In the genomic region with DNA sequence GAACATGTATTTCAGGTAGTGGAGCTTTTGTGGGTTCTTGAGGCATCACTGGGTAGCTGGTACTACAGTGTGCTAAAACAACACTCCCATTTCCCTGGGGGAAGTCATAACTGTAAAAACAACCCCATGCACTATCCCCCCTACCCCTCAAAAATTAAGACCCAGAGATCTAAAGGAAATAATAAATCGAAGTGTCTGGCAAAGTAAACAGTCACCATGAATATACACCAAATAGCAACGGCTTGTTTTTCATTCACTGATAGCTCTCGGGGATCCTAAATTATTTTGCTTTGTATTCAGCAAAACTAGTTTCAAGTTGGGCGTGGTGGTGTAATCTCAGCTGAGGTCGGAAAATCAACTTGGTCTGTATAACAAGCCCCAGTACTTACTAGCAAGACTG, we compare ENCODE assay signal across 8 mouse cellular contexts. TPM values are rescaled to one million over a fixed set of nuclear protein-coding genes. Genes with fewer than 3 reads are reported as not detected.
DNase-seq lines count a peak whose midpoint lies in the region; ATAC-seq lines count a peak whose summit lies in the region.

No protein-coding gene starts in this region.

- WGBS in heart, embryonic 11.5 days (ENCODE audit: insufficient replicate concordance): 11% methylated on average over 5 of the region's 5 CpGs
- 13% methylated on average over 5 of the region's 5 CpGs for WGBS in forebrain, embryonic 15.5 days
- 7% methylated on average over 5 of the region's 5 CpGs for WGBS in liver, embryonic 15.5 days (ENCODE audit: insufficient replicate concordance)

- peak overlapping the region; percentile 78 for H3K9ac ChIP-seq in heart, embryonic 11.5 days (ENCODE audit: low read depth, low read length)
- peak overlapping the region; percentile 79 for H3K9ac ChIP-seq in forebrain, embryonic 15.5 days (replicated peaks)
- peak overlapping the region; percentile 75 for H3K9ac ChIP-seq in liver, embryonic 15.5 days

- no peaks in the 10 kb centered on the region for H3K27me3 ChIP-seq in heart, embryonic 11.5 days (ENCODE audit: control insufficient read depth, insufficient read depth, low read length)
- H3K27me3 ChIP-seq in forebrain, embryonic 15.5 days: no peaks in the 10 kb centered on the region
- H3K27me3 ChIP-seq in liver, embryonic 15.5 days: no peaks in the 10 kb centered on the region

- no peak for DNase-seq in heart, postnatal 25 days (ENCODE audit: low spot score)
- no peak for DNase-seq in adrenal gland, postnatal 25 days

- intact Hi-C loops in heart, postnatal 25 days (cut with DNase I): loop anchor here (5.0 kb wide), 1 partner anchor 47 kb away; the partner anchor contains the start of gene Crk

- H3K36me3 ChIP-seq in heart, embryonic 11.5 days (ENCODE audit: control insufficient read depth, insufficient read depth, low read length): 0 out of 2 replicates have a peak, but pooled peaks cover 4% of the 10 kb centered on the region
- peaks cover 41% of the 10 kb centered on the region for H3K36me3 ChIP-seq in forebrain, embryonic 15.5 days
- H3K36me3 ChIP-seq in liver, embryonic 15.5 days (replicated peaks): peaks cover 36% of the 10 kb centered on the region

- peak overlapping the region; percentile 90 for H3K4me2 ChIP-seq in heart, embryonic 11.5 days
- H3K4me2 ChIP-seq in forebrain, embryonic 15.5 days (replicated peaks): peak overlapping the region; percentile 68
- H3K4me2 ChIP-seq in liver, embryonic 15.5 days: peak overlapping the region; percentile 89

- no peaks in the 10 kb centered on the region for H3K9me3 ChIP-seq in heart, embryonic 11.5 days (replicated peaks; ENCODE audit: control insufficient read depth, low read length)
- H3K9me3 ChIP-seq in forebrain, embryonic 15.5 days: no peaks in the 10 kb centered on the region
- no peaks in the 10 kb centered on the region for H3K9me3 ChIP-seq in liver, embryonic 15.5 days (replicated peaks)

- H3K27ac ChIP-seq in heart, embryonic 11.5 days (ENCODE audit: low read depth, low read length): peak overlapping the region; percentile 74; the same call in 1 of the 2 replicates
- H3K27ac ChIP-seq in forebrain, embryonic 15.5 days (replicated peaks): peak overlapping the region; percentile 77
- peak overlapping the region; percentile 82 for H3K27ac ChIP-seq in liver, embryonic 15.5 days (replicated peaks)

- peaks cover 18% of the 10 kb centered on the region for H3K4me1 ChIP-seq in heart, embryonic 11.5 days (ENCODE audit: control insufficient read depth, insufficient read depth, low read length)
- H3K4me1 ChIP-seq in forebrain, embryonic 15.5 days: peaks cover 25% of the 10 kb centered on the region
- peaks cover 34% of the 10 kb centered on the region for H3K4me1 ChIP-seq in liver, embryonic 15.5 days (replicated peaks)

- H3K4me3 ChIP-seq in heart, embryonic 11.5 days (ENCODE audit: low read depth, low read length): peak overlapping the region; percentile 80
- peak overlapping the region; percentile 74 for H3K4me3 ChIP-seq in forebrain, embryonic 15.5 days
- peak overlapping the region; percentile 81 for H3K4me3 ChIP-seq in liver, embryonic 15.5 days (replicated peaks)

- no peak for ATAC-seq in heart, embryonic 11.5 days (replicated peaks; ENCODE audit: insufficient number of reproducible peaks, low FRiP score, low TSS enrichment)
- ATAC-seq in CD4-positive, CD25-positive, alpha-beta regulatory T cell, adult 4 months: peak; percentile 1
- no peak for ATAC-seq in forebrain, embryonic 15.5 days (replicated peaks)
- ATAC-seq in liver, embryonic 15.5 days (ENCODE audit: insufficient read depth): no peak
- no peak for ATAC-seq in inflammation-experienced regulatory T-cells, adult 6 months
- no peak for ATAC-seq in granulocyte monocyte progenitor cell, adult 5-6 weeks (replicated peaks; ENCODE audit: poor library complexity, severe bottlenecking)

RNA-seq across cellular contexts. Expression of gene Inpp5k, which starts 0.7 kb away (rescaled TPM):
- polyA plus RNA-seq in heart, embryonic 11.5 days (2014; fragmentation: Nextera tagmentation; extraction: Ambion mirVana): 19.7 and 21.0 TPM in 2 replicates
- total RNA-seq in heart, postnatal 25 days (2021): 10 to 100 TPM; 27.8 to 29.8 TPM
- 100 to 1,000 TPM; 123 to 160 TPM for polyA plus RNA-seq in CD4-positive, CD25-positive, alpha-beta regulatory T cell, adult 4 months (2017; shearing (Covaris generic))
- polyA plus RNA-seq in forebrain, embryonic 15.5 days (2015; fragmentation: Nextera tagmentation; extraction: Ambion mirVana): 47.2 and 47.4 TPM in 2 replicates
- 16.0 and 18.3 TPM in 2 replicates for polyA plus RNA-seq in liver, embryonic 15.5 days (2015; fragmentation: Nextera tagmentation; extraction: Ambion mirVana)
- polyA plus RNA-seq in inflammation-experienced regulatory T-cells, adult 6 months (2017; shearing (Covaris generic)): 100 to 1,000 TPM; 110 to 156 (median 133) TPM
- total RNA-seq in adrenal gland, postnatal 25 days (2021): 40.6 and 61.6 TPM in 2 replicates
- total RNA-seq in granulocyte monocyte progenitor cell, adult 5-6 weeks (2014; fragmentation: Nextera tagmentation): 37.3 and 40.0 TPM in 2 replicates
- 26.0 and 35.6 TPM in 2 replicates for total RNA-seq in granulocyte monocyte progenitor cell, adult 5-6 weeks (2017)

RNA-seq across cellular contexts. Expression of gene Myo1c, which starts 20.2 kb away (rescaled TPM):
- polyA plus RNA-seq in heart, embryonic 11.5 days (2014; fragmentation: Nextera tagmentation; extraction: Ambion mirVana): 33.0 and 54.5 TPM in 2 replicates
- 100 to 1,000 TPM; 119 to 132 TPM for total RNA-seq in heart, postnatal 25 days (2021)
- 10 to 100 TPM; 16.2 to 30.4 TPM for polyA plus RNA-seq in CD4-positive, CD25-positive, alpha-beta regulatory T cell, adult 4 months (2017; shearing (Covaris generic))
- 9.2 and 11.1 TPM in 2 replicates for polyA plus RNA-seq in forebrain, embryonic 15.5 days (2015; fragmentation: Nextera tagmentation; extraction: Ambion mirVana)
- 20.6 and 24.5 TPM in 2 replicates for polyA plus RNA-seq in liver, embryonic 15.5 days (2015; fragmentation: Nextera tagmentation; extraction: Ambion mirVana)
- polyA plus RNA-seq in inflammation-experienced regulatory T-cells, adult 6 months (2017; shearing (Covaris generic)): 10 to 100 TPM; 15.6 to 24.5 (median 23.1) TPM
- 157 and 166 TPM in 2 replicates for total RNA-seq in adrenal gland, postnatal 25 days (2021)
- 21.2 and 22.1 TPM in 2 replicates for total RNA-seq in granulocyte monocyte progenitor cell, adult 5-6 weeks (2014; fragmentation: Nextera tagmentation)
- total RNA-seq in granulocyte monocyte progenitor cell, adult 5-6 weeks (2017): 9.7 and 14.8 TPM in 2 replicates

RNA-seq across cellular contexts. Expression of gene Pitpna, which starts 42.2 kb away (rescaled TPM):
- 57.1 and 59.7 TPM in 2 replicates for polyA plus RNA-seq in heart, embryonic 11.5 days (2014; fragmentation: Nextera tagmentation; extraction: Ambion mirVana)
- 100 to 1,000 TPM; 108 to 115 TPM for total RNA-seq in heart, postnatal 25 days (2021)
- 10 to 100 TPM; 22.1 to 42.5 TPM for polyA plus RNA-seq in CD4-positive, CD25-positive, alpha-beta regulatory T cell, adult 4 months (2017; shearing (Covaris generic))
- 92.4 and 97.7 TPM in 2 replicates for polyA plus RNA-seq in forebrain, embryonic 15.5 days (2015; fragmentation: Nextera tagmentation; extraction: Ambion mirVana)
- polyA plus RNA-seq in liver, embryonic 15.5 days (2015; fragmentation: Nextera tagmentation; extraction: Ambion mirVana): 30.7 and 33.1 TPM in 2 replicates
- polyA plus RNA-seq in inflammation-experienced regulatory T-cells, adult 6 months (2017; shearing (Covaris generic)): 10 to 100 TPM; 30.5 to 50.5 (median 40.2) TPM
- total RNA-seq in adrenal gland, postnatal 25 days (2021): 182 and 184 TPM in 2 replicates
- total RNA-seq in granulocyte monocyte progenitor cell, adult 5-6 weeks (2014; fragmentation: Nextera tagmentation): 141 and 143 TPM in 2 replicates
- 58.0 and 74.5 TPM in 2 replicates for total RNA-seq in granulocyte monocyte progenitor cell, adult 5-6 weeks (2017)

RNA-seq across cellular contexts. Expression of gene Crk, which starts 49.0 kb away (rescaled TPM):
- polyA plus RNA-seq in heart, embryonic 11.5 days (2014; fragmentation: Nextera tagmentation; extraction: Ambion mirVana): 90.3 and 97.4 TPM in 2 replicates
- total RNA-seq in heart, postnatal 25 days (2021): 10 to 100 TPM; 81.3 to 88.2 TPM
- 10 to 100 TPM; 10.4 to 15.3 TPM for polyA plus RNA-seq in CD4-positive, CD25-positive, alpha-beta regulatory T cell, adult 4 months (2017; shearing (Covaris generic))
- 125 and 131 TPM in 2 replicates for polyA plus RNA-seq in forebrain, embryonic 15.5 days (2015; fragmentation: Nextera tagmentation; extraction: Ambion mirVana)
- 32.3 and 33.9 TPM in 2 replicates for polyA plus RNA-seq in liver, embryonic 15.5 days (2015; fragmentation: Nextera tagmentation; extraction: Ambion mirVana)
- 10 to 100 TPM; 10.5 to 13.5 (median 12.0) TPM for polyA plus RNA-seq in inflammation-experienced regulatory T-cells, adult 6 months (2017; shearing (Covaris generic))
- total RNA-seq in adrenal gland, postnatal 25 days (2021): 112 and 117 TPM in 2 replicates
- total RNA-seq in granulocyte monocyte progenitor cell, adult 5-6 weeks (2014; fragmentation: Nextera tagmentation): 23.8 and 31.7 TPM in 2 replicates
- total RNA-seq in granulocyte monocyte progenitor cell, adult 5-6 weeks (2017): 33.2 and 38.1 TPM in 2 replicates
